Mouse (Mus musculus) mesoderm, embryonic 11.5 days (tissue): ENCODE data around the gene Sez6l.

ENCODE experiments used
- DNase-seq: peaks from one replicate; pipeline ENCODE4 v3.0.0-alpha.2; 2012; ENCODE audit warnings: low read depth, low spot score

Gene Sez6l

DNA sequence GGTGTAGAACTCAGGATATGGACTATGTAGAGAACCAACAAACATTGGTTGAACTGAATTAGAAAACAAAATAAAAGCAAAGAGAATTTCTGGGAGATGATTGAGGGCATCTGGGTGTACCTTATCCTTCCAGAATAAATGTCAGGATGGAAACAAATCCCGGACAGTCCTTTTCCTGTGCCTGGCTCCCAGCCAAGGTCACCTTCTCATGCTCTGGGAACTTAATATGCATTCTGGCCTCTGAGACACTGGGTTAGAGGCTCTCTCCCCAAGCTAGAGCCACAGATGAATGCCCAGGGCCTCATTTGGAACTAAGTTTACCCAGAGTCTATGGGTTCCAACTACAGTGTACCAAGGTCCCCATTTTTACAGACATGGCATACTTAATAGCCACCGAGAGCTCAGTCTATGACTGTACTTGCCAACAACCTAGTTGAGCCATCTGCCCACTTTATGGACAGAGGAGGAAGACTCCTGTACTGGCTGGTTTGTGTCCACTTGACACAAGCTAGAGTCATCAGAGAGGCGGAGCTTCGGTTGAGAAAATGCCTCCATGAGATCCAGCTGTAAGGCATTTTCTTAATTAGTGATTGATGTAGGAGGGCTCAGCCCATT is 7.3 kb upstream of the Sez6l start:
- DNase-seq, result no peak

DNA sequence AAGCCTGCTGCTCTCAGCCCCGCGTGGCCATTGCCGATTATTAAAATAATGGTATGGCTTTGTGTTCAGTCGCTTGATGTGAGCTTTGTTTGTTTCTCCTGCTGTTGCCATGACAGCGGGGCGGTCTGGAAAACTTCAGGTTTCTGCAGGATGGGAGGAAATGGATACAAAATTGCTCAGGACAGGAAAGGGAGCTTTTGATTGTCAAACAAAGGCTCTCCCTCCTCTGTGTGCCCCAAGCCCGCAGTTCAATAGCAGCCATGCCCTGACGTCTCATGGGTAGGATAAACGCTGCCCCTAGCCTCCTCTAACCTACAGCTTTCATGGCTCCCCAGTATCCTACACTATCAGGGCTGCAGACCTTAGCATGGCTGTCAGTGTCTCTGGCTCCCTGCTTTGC is 6.3 kb upstream of the Sez6l start:
- peak; percentile 59 for DNase-seq

DNA sequence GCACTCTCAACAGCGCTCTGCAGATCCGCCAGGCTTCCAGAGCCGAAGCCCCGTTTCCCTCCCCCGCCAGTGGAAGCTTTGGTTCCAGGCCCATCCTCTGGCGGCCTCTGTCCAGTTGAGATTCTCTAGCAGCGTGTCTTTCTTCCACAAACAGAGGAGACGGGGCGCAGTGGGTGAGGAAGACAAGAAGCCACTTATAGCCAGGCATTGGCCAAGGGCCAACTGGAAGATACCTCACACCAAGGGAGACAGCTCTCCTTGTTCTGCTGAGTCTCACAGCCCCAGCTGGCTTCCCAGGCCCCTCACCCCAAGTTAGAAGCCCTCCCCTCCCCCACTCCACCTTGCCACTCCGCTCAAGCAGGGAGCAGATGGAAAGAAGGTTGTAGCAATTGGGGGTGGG is 765 bp upstream of the Sez6l start:
- no peak for DNase-seq

DNA sequence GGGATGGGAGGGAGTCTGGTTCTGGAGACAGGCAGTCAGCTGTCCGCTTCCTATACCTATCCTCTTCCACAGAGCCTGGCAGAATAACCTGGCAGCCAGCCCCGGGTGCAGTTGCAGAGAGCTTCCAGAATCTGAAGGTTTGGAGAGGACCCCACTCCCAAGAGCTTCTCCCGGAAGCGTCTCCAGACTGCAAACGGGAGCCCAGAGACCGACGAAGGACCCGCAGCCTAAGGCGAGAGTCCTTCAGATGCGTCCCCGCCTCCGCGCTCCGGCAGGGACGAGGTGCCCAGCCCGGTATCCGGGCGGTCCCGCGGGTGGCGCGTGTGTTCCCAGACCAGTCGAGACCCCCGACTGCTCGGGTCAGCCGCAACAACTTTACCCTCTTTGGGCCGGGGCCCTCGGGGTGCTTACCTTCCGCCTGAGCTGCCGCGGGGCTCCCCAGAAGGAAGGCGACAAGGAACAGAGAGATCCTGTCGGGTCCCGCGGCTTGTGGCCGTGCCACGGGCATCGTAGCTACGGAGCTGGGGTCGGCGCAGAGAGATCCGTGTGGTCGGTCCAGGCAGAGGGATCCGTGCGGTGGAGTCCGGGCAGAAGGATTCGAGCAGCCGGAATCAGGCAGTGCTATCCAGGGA is 508 bp downstream of the Sez6l start:
- no peak for DNase-seq

DNA sequence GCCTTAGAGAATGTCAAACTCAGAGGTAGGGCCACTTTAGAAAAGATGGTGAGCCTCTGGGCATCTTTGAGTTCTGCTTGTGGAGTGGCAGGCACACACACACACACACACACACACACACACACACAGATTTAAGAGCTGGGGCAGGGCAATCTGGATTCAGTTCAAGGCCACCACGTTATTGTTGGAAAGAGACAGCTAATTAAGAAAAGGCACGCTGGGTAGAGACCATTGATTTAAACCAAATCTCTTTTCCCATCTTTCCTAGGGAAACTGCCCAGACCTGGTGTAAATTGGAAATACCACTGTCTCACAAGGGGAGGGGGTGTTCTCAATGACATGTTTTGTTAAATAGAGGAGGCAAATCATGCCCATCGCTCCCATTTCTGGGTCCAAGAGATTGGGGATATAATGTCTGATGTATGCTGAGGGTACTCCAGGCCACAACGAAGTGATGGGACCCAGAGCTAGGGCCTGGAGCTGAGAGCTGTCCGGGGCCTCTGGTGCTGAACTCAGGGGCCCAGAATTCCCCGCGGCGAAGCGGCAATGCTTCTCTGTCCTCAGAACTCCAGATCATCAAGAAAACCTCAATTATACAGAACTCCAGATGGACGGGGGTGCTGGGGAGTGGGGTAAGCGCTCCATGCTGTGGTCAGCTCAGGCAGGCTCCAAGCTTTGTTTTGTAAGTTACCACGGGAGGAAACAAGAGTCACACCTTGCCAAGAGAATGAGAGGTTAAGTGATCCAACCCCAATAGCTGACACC is 1.7 kb downstream of the Sez6l start:
- peak; percentile 65 for DNase-seq

DNA sequence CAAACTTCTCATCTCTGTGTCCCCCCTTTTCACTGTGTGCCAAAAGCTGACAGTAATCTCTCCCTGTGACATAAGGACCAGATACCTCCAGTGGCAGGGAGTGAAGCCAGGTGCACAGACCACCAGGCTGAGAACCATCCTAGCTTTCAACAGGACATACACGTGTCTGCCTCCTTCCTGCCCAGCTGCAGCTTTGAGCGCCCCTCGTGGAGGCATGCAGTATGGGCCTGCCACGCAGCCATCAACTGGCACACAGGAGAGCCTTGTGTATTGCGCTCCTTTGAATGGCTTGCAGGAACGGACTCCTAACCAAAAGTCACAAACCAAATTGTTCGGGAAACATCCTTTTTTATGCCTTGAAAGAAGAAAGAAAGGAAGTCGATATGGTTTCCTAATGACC is 3.1 kb downstream of the Sez6l start:
- DNase-seq, result peak; percentile 61

DNA sequence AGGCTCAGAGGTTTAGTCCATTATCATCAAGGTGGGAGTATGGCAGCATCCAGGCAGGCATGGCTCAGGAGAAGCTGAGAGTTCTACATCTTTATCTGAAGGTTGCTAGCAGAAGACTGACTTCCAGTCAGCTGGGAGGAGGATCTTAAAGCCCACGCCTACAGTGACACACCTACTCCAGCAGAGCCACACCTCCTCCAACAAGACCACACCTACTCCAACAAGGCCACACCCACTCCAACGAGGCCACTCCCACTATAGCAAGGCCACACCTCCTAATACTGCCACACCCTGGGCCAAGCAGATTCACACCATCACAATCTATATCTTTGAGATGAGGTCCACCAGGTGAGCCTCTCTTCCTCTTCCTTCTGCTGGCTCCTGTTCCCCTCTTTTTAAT is 4.8 kb downstream of the Sez6l start:
- no peak for DNase-seq

DNA sequence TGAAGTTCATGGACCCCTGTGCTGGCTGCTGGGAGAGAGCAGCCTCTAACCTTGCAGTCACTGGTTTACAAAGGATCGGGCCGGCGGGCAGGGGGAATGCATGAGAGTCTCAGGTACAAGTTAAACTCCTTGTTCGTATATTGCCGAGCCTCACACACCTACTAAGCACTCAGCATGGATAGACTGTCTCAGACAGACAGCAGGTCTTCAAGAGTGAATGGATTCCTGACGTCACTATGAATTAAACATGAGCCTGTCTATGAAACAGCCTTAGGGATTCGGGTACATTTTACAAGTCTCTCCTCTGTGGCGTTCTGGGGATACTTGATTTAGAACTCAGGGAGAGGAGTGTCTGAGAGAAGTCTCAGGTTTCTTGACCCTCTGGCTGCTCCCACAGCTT is 11.5 kb downstream of the Sez6l start:
- no peak for DNase-seq

DNA sequence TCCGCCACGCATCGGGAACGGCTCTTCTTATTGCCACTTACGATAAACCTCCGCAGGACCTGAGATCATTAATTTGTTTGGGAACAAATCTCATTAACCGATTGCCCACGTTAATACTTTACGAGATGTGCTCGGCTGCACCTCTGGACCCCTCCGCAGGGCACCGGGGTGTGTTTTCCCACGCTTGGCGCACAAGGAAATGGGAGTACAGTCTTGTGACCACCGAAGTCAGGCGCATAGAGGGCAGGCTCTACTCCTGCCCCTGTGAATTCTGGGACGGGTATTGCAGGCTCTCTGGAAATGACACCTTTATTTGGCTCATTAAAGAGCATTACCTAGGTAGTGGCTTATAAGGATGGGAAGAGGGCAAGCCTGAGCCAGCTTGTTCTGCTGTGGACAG is 11.9 kb downstream of the Sez6l start:
- DNase-seq, result no peak

DNA sequence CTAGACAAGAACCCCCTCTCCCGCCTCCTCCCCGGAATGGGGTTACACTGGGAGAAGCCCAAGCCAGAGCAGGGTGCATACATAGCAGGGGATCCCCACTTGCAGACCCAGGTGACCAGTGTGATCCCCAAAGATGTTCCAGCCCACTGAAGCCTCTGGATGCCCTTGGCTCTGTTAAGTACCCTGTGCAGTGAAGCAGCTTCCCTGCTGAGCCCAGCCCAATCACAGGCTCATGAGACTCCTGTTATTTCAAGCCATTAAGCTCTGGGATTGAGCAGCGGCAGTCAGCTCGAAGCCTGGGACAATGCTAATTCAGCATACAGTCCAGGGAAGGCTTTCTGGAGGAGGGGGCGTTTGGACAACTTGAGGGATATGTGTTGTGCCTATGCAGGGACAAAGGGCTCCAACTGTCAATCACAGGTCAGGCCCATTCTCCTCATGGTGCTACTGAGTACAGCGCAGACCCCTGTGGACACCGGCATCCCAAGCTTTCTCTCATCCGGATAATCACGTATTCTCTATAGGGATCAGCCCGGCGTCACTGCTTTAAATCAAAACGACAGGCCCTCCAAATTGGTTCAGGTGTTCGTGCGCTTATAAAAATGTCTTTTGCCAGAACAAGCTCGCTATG is 16.0 kb downstream of the Sez6l start:
- DNase-seq, result no peak

DNA sequence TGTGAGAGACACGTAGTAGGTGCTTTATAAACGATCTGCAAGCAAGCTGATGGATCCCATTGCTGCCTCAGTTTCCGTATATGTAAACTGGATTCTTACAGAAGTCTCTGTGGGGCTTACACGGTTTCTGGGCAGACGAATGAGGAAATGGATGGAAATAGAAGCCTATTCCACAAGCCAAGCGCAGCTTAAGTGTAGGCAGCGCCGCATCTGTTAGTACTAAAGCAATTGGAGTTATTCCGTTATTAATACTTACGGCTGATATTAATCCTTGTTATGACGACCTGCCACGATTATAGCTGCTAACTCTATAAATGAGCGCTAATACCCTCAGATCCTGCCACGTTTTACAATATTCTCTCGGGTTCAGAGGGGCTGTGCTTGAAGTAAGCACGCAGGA is 16.8 kb downstream of the Sez6l start:
- no peak for DNase-seq

DNA sequence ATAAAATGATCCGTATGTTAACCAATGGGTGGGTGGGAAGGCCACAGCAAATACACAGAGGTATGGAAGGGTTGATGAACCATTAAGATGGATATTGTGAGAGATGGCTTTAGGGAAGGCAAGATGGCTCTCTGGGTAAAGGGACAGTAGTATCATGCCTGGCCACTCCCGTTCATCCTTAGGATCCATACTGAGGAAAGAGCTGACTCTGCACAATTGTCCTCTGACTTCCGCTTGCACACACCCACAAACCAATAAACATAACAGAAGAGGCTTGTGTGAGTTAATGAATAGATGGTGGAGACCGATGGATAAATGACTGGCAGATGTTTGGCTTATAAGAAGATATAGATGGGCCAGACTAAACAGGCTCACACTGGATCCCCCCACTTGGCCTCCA is 19.6 kb downstream of the Sez6l start:
- DNase-seq, result no peak

DNA sequence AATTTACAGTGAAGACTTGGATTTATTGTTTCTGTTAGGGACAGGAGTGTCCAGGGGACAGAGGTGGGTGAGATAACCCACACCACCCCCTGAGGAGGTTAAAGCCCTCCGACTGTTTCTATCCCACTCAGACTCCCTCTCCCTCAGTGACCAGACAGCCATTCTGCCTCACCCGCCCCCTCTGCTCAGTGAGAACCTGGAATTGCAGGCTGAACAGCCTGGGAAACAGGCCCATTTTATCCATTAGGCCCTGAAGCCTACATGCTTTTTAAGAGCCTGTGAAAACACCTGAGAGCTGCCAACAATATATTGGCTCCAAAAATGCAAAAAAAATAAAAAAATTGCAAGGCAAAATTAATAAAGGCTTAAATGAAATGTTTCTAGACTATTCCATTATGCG is 20.3 kb downstream of the Sez6l start:
- no peak for DNase-seq

DNA sequence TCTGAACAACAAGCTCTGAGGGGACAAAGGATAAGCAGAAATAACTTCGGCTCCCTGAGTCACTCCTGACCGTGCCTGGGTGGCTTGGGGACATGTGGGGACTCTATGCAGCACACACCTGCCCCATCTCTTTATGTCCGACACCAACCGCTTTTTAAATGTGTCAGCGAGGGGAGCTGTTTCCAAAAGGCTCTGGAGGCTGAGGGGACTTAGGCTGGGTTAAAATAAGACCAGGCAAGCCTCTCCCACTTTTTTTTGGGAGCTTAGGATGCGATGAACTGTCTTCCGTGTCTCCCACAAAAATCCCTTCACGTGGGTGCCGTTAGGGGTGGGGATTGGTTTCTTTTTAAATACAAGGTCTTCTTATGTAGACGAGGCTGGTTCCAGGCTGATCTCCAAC is 22.5 kb downstream of the Sez6l start:
- no peak for DNase-seq

DNA sequence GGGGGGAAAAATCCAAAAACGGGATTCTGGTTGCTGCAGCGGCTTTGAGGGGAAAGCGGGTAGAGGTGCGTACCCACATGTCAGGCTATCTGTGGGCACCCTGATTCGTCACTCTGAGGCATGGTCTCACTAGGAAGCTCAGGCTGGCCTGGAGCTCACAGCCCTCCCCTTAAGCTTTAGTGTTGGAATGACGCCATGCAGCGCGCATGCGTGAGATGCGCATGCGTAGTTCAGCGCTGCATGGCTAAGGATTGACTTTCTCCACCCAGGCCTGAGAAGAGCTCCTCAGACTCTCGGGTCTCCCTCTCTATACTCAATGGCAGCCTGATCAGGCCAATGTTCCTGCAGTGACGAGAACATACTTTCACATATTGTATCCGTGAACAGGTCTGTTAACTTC is 24.2 kb downstream of the Sez6l start:
- DNase-seq, result no peak

DNA sequence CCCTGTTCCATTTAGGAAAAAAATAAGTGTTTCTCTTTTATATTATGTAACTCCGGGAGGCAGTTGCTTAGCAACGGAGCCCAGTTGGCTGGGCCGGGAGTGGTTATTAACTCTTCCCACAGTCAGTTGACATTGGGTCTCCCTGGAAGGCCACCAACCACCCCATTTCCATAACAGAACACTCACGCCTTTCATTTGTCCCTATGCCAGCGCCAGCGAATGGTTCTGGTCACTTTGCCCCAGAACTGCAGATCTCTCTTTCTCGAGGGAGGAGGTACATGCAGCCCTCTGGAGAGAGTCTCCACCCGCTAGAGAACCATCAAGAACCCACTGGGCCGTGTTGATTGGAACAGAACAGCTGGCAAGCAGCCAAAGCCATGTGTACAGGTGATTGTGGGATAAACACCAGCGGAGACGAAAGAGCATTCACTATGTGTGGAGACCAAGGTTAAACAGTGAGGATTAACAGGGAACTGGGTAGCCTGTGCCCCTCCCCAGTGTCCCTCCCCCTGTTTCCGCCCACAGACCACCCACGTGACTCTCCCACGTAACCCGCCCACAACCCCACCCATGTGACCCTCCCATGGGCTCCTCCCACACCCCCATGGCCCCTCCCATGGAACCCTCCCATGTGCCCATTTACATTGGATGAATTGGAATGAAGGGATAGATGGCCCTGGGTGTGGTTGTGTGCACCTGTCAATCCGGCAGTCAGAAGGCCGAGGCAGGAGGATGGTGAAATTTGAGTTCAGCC is 24.8 kb downstream of the Sez6l start:
- no peak for DNase-seq

DNA sequence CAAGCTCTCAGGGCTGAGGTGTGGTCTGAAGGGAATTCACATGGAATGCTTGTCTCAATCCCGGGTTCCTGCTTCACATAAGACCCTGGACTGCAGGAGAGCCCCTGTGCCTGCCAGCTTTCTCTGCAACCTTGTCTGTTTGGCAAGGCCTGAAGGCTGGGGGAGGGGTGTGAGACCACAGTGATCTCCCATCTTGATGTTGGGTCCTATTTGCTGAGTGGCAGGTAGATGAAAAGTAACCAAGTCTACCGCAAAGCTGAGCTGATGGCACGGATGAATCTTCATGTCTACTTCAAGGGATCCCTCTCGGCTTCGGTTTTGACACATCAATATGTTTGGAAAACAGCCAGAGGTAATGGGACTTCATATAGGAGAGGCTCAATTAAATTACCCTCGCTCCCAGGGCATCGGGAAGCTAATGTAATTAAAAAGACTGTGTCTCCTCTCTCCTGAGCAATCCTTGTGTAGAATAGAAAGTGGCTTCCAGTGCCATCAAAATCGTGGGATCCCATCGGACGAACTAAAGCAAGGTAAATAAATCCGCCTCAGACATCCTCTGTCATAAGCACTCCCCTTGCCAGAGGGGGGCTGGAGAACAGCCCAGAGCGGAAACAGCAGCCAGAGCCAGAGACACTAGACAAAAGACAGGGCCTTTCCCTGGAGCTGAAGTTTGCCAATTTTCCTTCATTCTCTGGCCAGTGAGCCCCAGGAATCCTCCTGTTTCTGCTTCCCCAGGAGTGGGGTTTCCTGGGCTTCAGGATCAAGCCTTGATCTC is 28.0 kb downstream of the Sez6l start:
- no peak for DNase-seq

DNA sequence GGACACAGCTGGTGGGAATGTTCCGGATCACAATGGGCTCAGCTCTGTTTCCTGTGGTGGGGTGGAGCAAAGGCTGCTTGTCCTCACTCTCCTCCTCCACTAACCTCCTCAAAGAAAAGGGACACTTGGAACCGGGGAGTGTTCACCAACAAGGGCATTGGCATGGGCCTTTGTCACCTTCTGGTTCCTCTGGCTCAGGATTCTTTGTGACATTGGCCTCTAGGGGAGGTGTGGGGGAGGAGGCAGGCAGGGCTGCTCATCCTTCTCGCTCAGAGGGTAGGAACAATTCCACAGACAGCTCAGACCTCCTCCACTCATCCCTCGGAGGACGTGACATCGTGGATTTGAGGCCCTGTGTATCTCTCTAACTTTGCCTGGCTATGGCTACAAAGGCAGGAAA is 30.2 kb downstream of the Sez6l start:
- no peak for DNase-seq

DNA sequence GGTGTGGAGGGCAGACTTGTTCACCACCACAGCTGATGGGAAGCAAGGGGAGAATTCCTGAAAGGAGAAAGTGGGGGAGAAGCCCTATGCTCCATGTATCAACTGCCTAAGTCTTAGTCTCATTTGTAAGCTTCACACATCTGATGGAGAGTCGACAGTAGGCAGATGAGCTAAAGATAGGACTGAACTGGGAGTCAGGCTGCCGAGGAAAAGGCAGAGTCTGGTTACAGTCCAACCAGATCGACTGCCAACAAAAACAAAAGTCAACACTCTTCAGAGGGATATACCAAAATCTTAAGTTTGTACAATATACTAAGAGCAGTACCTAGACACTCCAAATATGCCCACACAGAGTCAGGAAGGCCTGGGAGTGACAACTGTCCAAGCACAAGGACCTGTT is 38.7 kb downstream of the Sez6l start:
- DNase-seq, result no peak

DNA sequence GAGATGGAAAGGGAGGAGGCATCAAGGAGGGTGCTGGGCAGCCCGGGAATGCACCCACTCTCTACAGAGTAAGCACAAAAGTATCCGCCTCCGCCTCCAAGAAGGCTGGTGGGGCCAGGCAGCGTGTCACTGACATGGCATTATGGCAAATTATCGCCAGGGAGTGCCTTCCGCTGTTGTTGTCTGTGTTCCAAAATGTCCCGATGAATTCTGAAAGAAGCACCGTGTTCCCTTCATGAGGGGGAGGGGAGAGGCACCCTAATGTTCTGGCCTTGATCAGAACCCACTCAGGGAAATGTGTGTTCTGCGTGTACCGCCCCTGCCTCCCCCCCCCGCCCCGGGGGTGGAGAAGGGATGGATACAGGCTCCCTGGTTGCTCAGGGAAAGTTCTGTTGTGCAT is 41.1 kb downstream of the Sez6l start:
- DNase-seq, result no peak

DNA sequence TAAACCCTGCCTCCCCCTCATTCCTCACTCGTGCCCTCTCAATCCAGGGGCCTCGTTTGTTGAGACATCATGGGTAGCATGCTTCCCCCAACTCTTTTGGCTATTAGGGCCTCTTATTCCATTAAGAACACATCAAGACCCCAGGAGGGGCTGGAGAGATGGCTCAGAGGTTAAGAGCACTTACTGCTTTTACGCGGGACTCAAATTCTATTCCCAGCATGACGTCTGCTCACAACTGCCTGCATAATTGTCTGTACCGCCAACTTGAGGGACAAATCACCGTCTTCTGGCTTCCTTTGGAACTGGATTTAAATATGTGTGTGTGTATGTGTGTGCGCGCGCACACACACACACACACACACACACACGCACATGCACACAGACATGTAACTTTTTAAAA is 42.8 kb downstream of the Sez6l start:
- DNase-seq, result peak; percentile 30
